Mouse (Mus musculus): ENCODE measurements around the gene Emilin2. TPM values are rescaled to one million over a fixed set of nuclear protein-coding genes. Genes with fewer than 3 reads are reported as not detected.
"Not testable (repeated sequence)": the region's sequence is repeated elsewhere in the genome, so short reads cannot be mapped to it uniquely, and the experiment has no call there.

The Emilin2 gene
- polyA plus RNA-seq, 1 experiment, result 10.9 TPM

DNA sequence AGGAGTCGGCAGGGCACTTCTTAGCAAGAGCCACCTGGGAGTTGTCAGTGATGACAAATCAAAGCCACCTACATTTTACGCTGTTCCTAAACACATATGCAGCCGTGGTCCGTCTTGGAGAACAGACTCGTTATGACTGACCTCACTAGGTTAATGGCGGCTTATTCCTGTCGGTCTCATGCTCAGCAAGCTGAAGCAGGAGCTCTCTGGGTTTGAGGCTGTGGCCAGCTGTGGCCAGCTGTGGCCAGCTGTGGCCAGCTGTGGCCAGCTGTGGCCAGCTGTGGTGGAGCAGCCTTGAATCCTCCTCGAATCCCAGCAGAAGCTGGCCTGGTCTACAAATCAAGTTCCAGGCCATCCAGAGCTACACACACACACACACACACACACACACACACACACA, 24.6 kb upstream of the Emilin2 start:
- H3K27ac ChIP-seq (ENCODE audit: control insufficient read depth, insufficient read depth, low read depth, low read length), result no peak overlapping the region
- H3K36me3 ChIP-seq (ENCODE audit: control insufficient read depth, insufficient read depth, low read length), result no peaks in the 10 kb centered on the region
- TF ChIP-seq POLR2A (IDR thresholded peaks at IDR 0.05; ENCODE audit: control insufficient read depth, low read depth, low read length) (no peak), CTCF (IDR thresholded peaks at IDR 0.05; ENCODE audit: control insufficient read depth, insufficient read depth, insufficient replicate concordance, low read depth, low read length) (no peak)
- H3K4me1 ChIP-seq (ENCODE audit: control insufficient read depth, insufficient read depth, low read length), result peaks cover 2% of the 10 kb centered on the region; the same call in 1 of the 2 replicates
- no peaks in the 10 kb centered on the region for H3K27me3 ChIP-seq (ENCODE audit: control insufficient read depth, insufficient read depth, low read length)
- H3K4me3 ChIP-seq (ENCODE audit: control insufficient read depth, low read depth, low read length), result no peak overlapping the region

DNA sequence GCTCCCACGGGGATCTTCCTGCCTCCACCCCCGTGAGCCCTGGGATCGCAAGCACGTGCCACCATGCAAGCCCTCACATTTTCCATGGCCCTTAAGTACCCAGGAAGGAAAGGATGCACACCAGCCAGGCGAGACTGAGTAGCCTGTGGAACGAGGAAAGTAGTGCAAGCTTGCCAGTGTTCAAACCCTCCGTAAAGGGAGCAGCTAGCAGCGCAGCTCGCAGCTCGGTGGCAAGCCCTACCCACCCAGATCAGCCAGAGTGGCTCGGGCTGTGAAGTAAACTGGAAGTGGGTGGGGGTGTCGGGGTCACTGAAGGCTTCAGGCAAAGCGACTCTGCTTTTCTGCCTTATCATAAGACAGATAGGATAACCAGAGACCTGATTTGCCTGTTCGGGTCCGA, 20.5 kb upstream of the Emilin2 start:
- peaks cover 2% of the 10 kb centered on the region; the same call in 1 of the 2 replicates for H3K4me1 ChIP-seq (ENCODE audit: control insufficient read depth, insufficient read depth, low read length)
- H3K4me3 ChIP-seq (ENCODE audit: control insufficient read depth, low read depth, low read length), result no peak overlapping the region
- no peaks in the 10 kb centered on the region for H3K36me3 ChIP-seq (ENCODE audit: control insufficient read depth, insufficient read depth, low read length)
- H3K27ac ChIP-seq (ENCODE audit: control insufficient read depth, insufficient read depth, low read depth, low read length), result no peak overlapping the region
- TF ChIP-seq CTCF (IDR thresholded peaks at IDR 0.05; ENCODE audit: control insufficient read depth, insufficient read depth, insufficient replicate concordance, low read depth, low read length) (no peak), POLR2A (IDR thresholded peaks at IDR 0.05; ENCODE audit: control insufficient read depth, low read depth, low read length) (no peak)
- H3K27me3 ChIP-seq (ENCODE audit: control insufficient read depth, insufficient read depth, low read length), result no peaks in the 10 kb centered on the region

DNA sequence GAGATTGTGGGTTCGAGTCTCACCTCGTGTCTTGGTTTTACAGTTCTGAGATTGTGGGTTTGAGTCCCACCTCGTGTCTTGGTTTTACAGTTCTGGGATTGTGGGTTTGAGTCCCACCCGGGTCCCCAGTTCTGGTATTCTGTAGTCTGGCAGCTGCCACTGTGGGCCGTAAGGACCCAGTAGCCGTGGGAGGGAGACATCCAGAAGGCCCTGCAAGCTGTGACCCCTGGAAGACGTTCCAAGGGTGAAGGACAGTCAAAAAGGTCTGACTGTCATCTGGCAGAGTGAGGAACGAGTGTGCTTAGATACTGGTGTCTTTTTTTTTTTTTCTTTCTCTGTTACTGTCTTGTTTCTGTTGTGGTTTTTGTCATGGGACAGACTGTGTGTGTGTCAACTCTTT, 9.0 kb upstream of the Emilin2 start:
- H3K27ac ChIP-seq (ENCODE audit: control insufficient read depth, insufficient read depth, low read depth, low read length); H3K36me3 ChIP-seq (ENCODE audit: control insufficient read depth, insufficient read depth, low read length); H3K4me3 ChIP-seq (ENCODE audit: control insufficient read depth, low read depth, low read length); H3K4me1 ChIP-seq (ENCODE audit: control insufficient read depth, insufficient read depth, low read length); H3K27me3 ChIP-seq (ENCODE audit: control insufficient read depth, insufficient read depth, low read length): not testable (repeated sequence)

DNA sequence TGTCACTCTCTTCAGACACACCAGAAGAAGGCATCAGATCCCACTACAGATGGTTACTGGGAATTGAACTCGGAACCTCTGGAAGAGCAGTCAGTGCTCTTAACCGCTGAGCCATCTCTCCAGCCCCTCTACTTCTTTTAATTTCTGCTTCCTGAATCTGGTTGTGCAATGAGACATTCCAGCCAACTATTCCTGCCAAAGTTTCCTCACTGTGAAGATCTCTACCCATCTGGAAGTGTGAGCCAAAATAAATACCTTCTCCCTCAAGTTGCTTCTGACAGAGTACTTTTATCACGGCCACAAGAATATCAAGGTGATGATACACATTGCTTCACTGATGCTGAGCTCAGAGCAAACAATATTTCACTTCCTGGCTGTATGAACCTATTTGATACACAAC, 7.6 kb upstream of the Emilin2 start:
- no peak overlapping the region for H3K27ac ChIP-seq (ENCODE audit: control insufficient read depth, insufficient read depth, low read depth, low read length)
- H3K4me3 ChIP-seq (ENCODE audit: control insufficient read depth, low read depth, low read length), result no peak overlapping the region
- H3K4me1 ChIP-seq (ENCODE audit: control insufficient read depth, insufficient read depth, low read length), result no peaks in the 10 kb centered on the region
- TF ChIP-seq CTCF (IDR thresholded peaks at IDR 0.05; ENCODE audit: control insufficient read depth, insufficient read depth, insufficient replicate concordance, low read depth, low read length) (no peak), POLR2A (IDR thresholded peaks at IDR 0.05; ENCODE audit: control insufficient read depth, low read depth, low read length) (no peak)
- H3K36me3 ChIP-seq (ENCODE audit: control insufficient read depth, insufficient read depth, low read length), result no peaks in the 10 kb centered on the region
- no peaks in the 10 kb centered on the region for H3K27me3 ChIP-seq (ENCODE audit: control insufficient read depth, insufficient read depth, low read length)

DNA sequence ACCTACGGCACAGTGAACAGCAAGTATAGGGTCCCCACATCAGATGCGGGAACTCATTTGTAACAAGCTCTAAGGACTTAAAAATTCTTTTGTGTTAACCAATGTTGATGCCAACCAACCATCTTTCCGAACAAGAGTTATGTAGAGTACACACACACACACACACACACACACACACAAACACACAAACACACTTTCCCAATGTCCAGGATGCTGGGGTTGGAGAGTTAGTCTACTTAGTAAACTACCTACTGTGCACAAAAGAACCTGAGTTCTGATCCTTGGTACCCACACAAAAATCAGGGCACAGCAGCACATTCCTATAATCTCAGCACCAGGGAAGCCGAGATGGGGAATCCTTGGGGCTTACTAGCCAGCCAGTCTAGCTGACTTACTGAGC, 5.8 kb upstream of the Emilin2 start:
- H3K36me3 ChIP-seq (ENCODE audit: control insufficient read depth, insufficient read depth, low read length), result no peaks in the 10 kb centered on the region
- TF ChIP-seq POLR2A (IDR thresholded peaks at IDR 0.05; ENCODE audit: control insufficient read depth, low read depth, low read length), result no peak
- TF ChIP-seq CTCF (IDR thresholded peaks at IDR 0.05; ENCODE audit: control insufficient read depth, insufficient read depth, insufficient replicate concordance, low read depth, low read length), result no peak
- H3K27ac ChIP-seq (ENCODE audit: control insufficient read depth, insufficient read depth, low read depth, low read length), result no peak overlapping the region
- no peaks in the 10 kb centered on the region for H3K4me1 ChIP-seq (ENCODE audit: control insufficient read depth, insufficient read depth, low read length)
- H3K4me3 ChIP-seq (ENCODE audit: control insufficient read depth, low read depth, low read length), result no peak overlapping the region; the same call in 1 of the 2 replicates
- H3K27me3 ChIP-seq (ENCODE audit: control insufficient read depth, insufficient read depth, low read length), result no peaks in the 10 kb centered on the region

DNA sequence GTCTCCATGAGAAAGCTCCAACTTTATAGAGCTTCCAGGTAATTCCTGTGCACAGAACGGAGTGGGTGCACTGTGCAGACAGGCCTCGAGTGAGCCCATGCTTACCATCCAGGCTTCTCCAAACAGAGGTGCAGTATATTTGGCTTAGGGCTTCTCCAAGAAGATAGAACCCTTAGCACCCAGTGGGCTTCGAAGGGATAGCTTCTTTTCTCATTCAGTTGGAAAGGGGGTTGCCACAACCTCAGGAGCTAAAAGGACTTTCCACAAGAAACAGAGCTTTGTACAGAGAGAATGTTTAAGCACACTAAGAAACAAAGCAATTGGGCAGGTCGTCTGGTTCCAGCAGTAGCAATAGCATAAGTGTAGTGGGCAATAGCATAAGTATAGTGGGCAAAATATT, 2.5 kb upstream of the Emilin2 start:
- peaks cover 10% of the 10 kb centered on the region for H3K4me1 ChIP-seq (ENCODE audit: control insufficient read depth, insufficient read depth, low read length)
- H3K27me3 ChIP-seq (ENCODE audit: control insufficient read depth, insufficient read depth, low read length), result peaks cover 5% of the 10 kb centered on the region; the same call in 1 of the 2 replicates
- no peak for TF ChIP-seq POLR2A (IDR thresholded peaks at IDR 0.05; ENCODE audit: control insufficient read depth, low read depth, low read length)
- TF ChIP-seq CTCF (IDR thresholded peaks at IDR 0.05; ENCODE audit: control insufficient read depth, insufficient read depth, insufficient replicate concordance, low read depth, low read length), result no peak
- no peak overlapping the region for H3K27ac ChIP-seq (ENCODE audit: control insufficient read depth, insufficient read depth, low read depth, low read length)
- no peaks in the 10 kb centered on the region for H3K36me3 ChIP-seq (ENCODE audit: control insufficient read depth, insufficient read depth, low read length)
- H3K4me3 ChIP-seq (ENCODE audit: control insufficient read depth, low read depth, low read length), result peak overlapping the region; percentile 9; the same call in 1 of the 2 replicates

DNA sequence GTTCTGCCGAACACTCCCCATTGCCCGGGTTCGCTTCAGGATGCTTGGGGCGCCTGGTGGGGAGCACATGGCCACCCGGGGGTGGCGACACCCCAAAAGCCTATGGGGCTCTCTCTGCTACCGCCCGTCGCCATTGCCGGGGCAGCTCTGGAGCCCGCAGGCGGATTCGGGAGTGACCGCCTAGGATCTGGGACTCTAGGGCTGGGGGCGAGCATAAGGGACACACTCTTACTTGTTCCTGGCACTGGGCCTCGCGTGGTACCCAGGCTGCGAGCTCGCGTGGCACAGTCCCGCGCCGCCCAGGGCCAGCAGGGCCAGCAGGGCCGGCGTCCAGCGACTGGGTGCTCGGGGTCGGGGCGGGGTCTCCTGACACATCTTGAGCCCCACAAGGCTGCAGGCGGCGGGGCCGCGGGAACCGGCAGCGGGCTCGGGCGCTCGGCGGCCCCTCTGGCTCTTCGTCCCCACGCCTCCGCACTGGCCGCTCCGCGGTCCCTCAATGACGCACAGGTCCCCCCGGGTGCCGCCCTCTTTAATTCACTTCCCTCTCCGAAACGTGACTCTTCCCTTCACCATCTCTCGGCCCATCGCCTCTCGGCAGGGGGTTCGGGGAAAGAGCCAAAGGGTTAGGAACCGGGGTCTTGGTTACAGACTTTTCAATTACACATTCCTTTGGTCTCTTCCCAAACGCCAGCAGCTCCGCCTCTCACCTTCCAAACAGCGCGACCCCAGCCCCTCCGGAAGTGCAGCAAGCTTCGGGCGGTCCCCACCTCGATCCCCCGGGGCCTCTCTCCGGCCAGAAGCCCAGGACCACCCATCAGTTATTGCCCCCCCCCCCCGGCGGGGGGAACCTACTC, 1.1 kb downstream of the Emilin2 start:
- H3K4me1 ChIP-seq (ENCODE audit: control insufficient read depth, insufficient read depth, low read length), result peaks cover 10% of the 10 kb centered on the region
- H3K4me3 ChIP-seq (ENCODE audit: control insufficient read depth, low read depth, low read length), result peak overlapping the region; percentile 64
- H3K27ac ChIP-seq (ENCODE audit: control insufficient read depth, insufficient read depth, low read depth, low read length), result no peak overlapping the region
- no peaks in the 10 kb centered on the region for H3K36me3 ChIP-seq (ENCODE audit: control insufficient read depth, insufficient read depth, low read length)
- TF ChIP-seq CTCF (IDR thresholded peaks at IDR 0.05; ENCODE audit: control insufficient read depth, insufficient read depth, insufficient replicate concordance, low read depth, low read length), result no peak
- TF ChIP-seq POLR2A (IDR thresholded peaks at IDR 0.05; ENCODE audit: control insufficient read depth, low read depth, low read length), result no peak
- H3K27me3 ChIP-seq (ENCODE audit: control insufficient read depth, insufficient read depth, low read length), result peaks cover 5% of the 10 kb centered on the region; the same call in 1 of the 2 replicates

All from testis, adult 2 months (tissue).